Mouse (Mus musculus): Measurements from ENCODE around the gene Sfswap.

- TF ChIP-seq CTCF (IDR thresholded peaks at IDR 0.05; ENCODE audit: borderline replicate concordance, insufficient read depth, low read depth, low read length) (peak; percentile 78), POLR2A (IDR thresholded peaks at IDR 0.05; ENCODE audit: borderline replicate concordance, insufficient read depth, low read length) (peak; percentile 54; the same call in 1 of the 2 replicates)
Observed at GRCm38 (mm10) chr5:129583761-129584582, 83.0 kb downstream of the Sfswap start, which contains the start of gene Mmp17.

Measured in cerebellum, adult 2 months (tissue).